24 mouse cellular contexts compared by ENCODE assay signal in genomic region chr12:25436220-25436911, GRCm38 (mm10).
DNase-seq lines count a peak whose midpoint lies in the region; ATAC-seq and TF ChIP-seq lines count a peak whose summit lies in the region.
"Had no signal": no experiment of that assay in that cellular context is flagged by ENCODE, and none has a peak within 500 bp of the region (broad histone marks: within the 10 kb centered on the region; RNA-seq: fewer than 3 reads in every experiment).

No protein-coding gene starts in this region.

- no peaks in the 10 kb centered on the region for H3K27me3 ChIP-seq in kidney, postnatal 0 days (ENCODE audit: insufficient read depth, low read length)
- no peaks in the 10 kb centered on the region for H3K27me3 ChIP-seq in kidney, embryonic 15.5 days
- H3K27me3 ChIP-seq in CH12.LX (replicated peaks): no peaks in the 10 kb centered on the region
- H3K27me3 ChIP-seq in limb, embryonic 14.5 days (ENCODE audit: control insufficient read depth, insufficient read depth, low read length): no peaks in the 10 kb centered on the region
- H3K27me3 ChIP-seq in liver, embryonic 11.5 days (replicated peaks; ENCODE audit: control insufficient read depth, insufficient read depth, low read length): no peaks in the 10 kb centered on the region
- H3K27me3 ChIP-seq: forebrain, embryonic 13.5 days; hindbrain, embryonic 13.5 days had no signal

- dilution Hi-C loops in CH12.LX (cut with MboI; ENCODE audit: extremely low pct_ligation_motif_present, extremely low pct_unique_long_range_greater_than_20kb, low sequenced_read_pairs): no loop called here

- H3K4me2 ChIP-seq in kidney, postnatal 0 days (ENCODE audit: low read length): no peak overlapping the region
- H3K4me2 ChIP-seq in kidney, embryonic 15.5 days: no peak overlapping the region
- peak overlapping the region; percentile 78 for H3K4me2 ChIP-seq in CH12.LX (ENCODE audit: insufficient read depth, low read depth, poor library complexity, severe bottlenecking)
- no peak overlapping the region for H3K4me2 ChIP-seq in limb, embryonic 14.5 days (replicated peaks; ENCODE audit: low read depth, low read length, severe bottlenecking)
- no peak overlapping the region for H3K4me2 ChIP-seq in liver, embryonic 11.5 days
- H3K4me2 ChIP-seq: forebrain, embryonic 13.5 days; heart, embryonic 11.5 days; hindbrain, embryonic 13.5 days had no signal

- TF ChIP-seq EP300 in CH12.LX (IDR thresholded peaks at IDR 0.05; ENCODE audit: low read length): peak; percentile 83

- in situ Hi-C loops in CH12.LX (cut with MboI; ENCODE audit: low pct_ligation_motif_present, low pct_unique_long_range_greater_than_20kb, low sequenced_read_pairs): loop anchor here (25.0 kb wide), 1 partner anchor 224 kb away; no protein-coding TSS in a partner anchor

- H3K79me2 ChIP-seq in CH12.LX (replicated peaks; ENCODE audit: control insufficient read depth, extremely low read depth, insufficient read depth, poor library complexity, severe bottlenecking): no peaks in the 10 kb centered on the region

- WGBS in kidney, postnatal 0 days: 62% methylated on average over 6 of the region's 6 CpGs
- 63% methylated on average over 6 of the region's 6 CpGs for WGBS in kidney, embryonic 15.5 days
- WGBS in limb, embryonic 14.5 days: 27% methylated on average over 6 of the region's 6 CpGs
- 86% methylated on average over 6 of the region's 6 CpGs for WGBS in liver, embryonic 11.5 days

- peak; percentile 3 for TF ChIP-seq RAD21 in CH12.LX (IDR thresholded peaks at IDR 0.05; ENCODE audit: low read depth, low read length)

- 0 out of 2 replicates have a peak, but pooled peaks cover 10% of the 10 kb centered on the region for H3K4me1 ChIP-seq in kidney, postnatal 0 days (replicated peaks; ENCODE audit: insufficient read depth, low read length)
- peaks cover 12% of the 10 kb centered on the region for H3K4me1 ChIP-seq in kidney, embryonic 15.5 days
- H3K4me1 ChIP-seq in CH12.LX (ENCODE audit: control insufficient read depth in 1 of 2, insufficient read depth in 2 of 2): peaks cover 29 to 78% of the 10 kb centered on the region in 2 experiments
- H3K4me1 ChIP-seq in limb, embryonic 14.5 days (ENCODE audit: control insufficient read depth, insufficient read depth, low read length): peaks cover 12% of the 10 kb centered on the region
- no peaks in the 10 kb centered on the region for H3K4me1 ChIP-seq in liver, embryonic 11.5 days (replicated peaks; ENCODE audit: control insufficient read depth, insufficient read depth, low read length)
- H3K4me1 ChIP-seq: forebrain, embryonic 13.5 days had no signal

- ATAC-seq in kidney, postnatal 0 days (replicated peaks; ENCODE audit: low FRiP score, low read depth): no peak
- ATAC-seq in kidney, embryonic 15.5 days (replicated peaks; ENCODE audit: low FRiP score): no peak
- peak; percentile 82 for ATAC-seq in limb, embryonic 14.5 days (ENCODE audit: low FRiP score, low read depth)
- no peak for ATAC-seq in liver, embryonic 11.5 days (replicated peaks; ENCODE audit: low FRiP score)
- ATAC-seq: forebrain, embryonic 13.5 days; forebrain, embryonic 16.5 days; hindbrain, embryonic 16.5 days; inflammation-experienced regulatory T-cells, adult 6 months; Patski had no signal

- no peak overlapping the region for H3K27ac ChIP-seq in kidney, postnatal 0 days
- no peak overlapping the region for H3K27ac ChIP-seq in kidney, embryonic 15.5 days
- peak overlapping the region; percentile 29; the same call in 1 of the 2 replicates for H3K27ac ChIP-seq in CH12.LX (ENCODE audit: insufficient read depth, low read depth)
- no peak overlapping the region for H3K27ac ChIP-seq in limb, embryonic 14.5 days (replicated peaks; ENCODE audit: low read depth, low read length)
- no peak overlapping the region for H3K27ac ChIP-seq in liver, embryonic 11.5 days (ENCODE audit: low read depth, low read length)
- H3K27ac ChIP-seq: forebrain, embryonic 10.5 days; forebrain, embryonic 13.5 days; hindbrain, embryonic 10.5 days; hindbrain, embryonic 13.5 days had no signal

- no peak overlapping the region for H3K4me3 ChIP-seq in kidney, postnatal 0 days (replicated peaks; ENCODE audit: low read depth, low read length)
- no peak overlapping the region for H3K4me3 ChIP-seq in kidney, embryonic 15.5 days (replicated peaks)
- no peak overlapping the region for H3K4me3 ChIP-seq in CH12.LX (replicated peaks in 1 of 3; ENCODE audit: low read depth in 2 of 3, low read length in 2 of 3, poor library complexity in 1 of 3)
- no peak overlapping the region for H3K4me3 ChIP-seq in limb, embryonic 14.5 days (replicated peaks; ENCODE audit: low read length)
- H3K4me3 ChIP-seq in liver, embryonic 11.5 days (ENCODE audit: low read depth, low read length): no peak overlapping the region
- H3K4me3 ChIP-seq: forebrain, embryonic 10.5 days; forebrain, embryonic 13.5 days; hindbrain, embryonic 10.5 days; hindbrain, embryonic 13.5 days had no signal

- peak; percentile 70 for TF ChIP-seq POLR2A in CH12.LX (IDR thresholded peaks at IDR 0.05; ENCODE audit: low read depth, low read length)
- no peak for TF ChIP-seq POLR2A in limb, embryonic 14.5 days (IDR thresholded peaks at IDR 0.05; ENCODE audit: borderline replicate concordance, extremely low read depth, insufficient read depth, insufficient read length)

- no peaks in the 10 kb centered on the region for H3K36me3 ChIP-seq in kidney, postnatal 0 days (ENCODE audit: insufficient read depth, low read length)
- H3K36me3 ChIP-seq in kidney, embryonic 15.5 days: no peaks in the 10 kb centered on the region
- no peaks in the 10 kb centered on the region for H3K36me3 ChIP-seq in CH12.LX (replicated peaks in 1 of 2; ENCODE audit: control insufficient read depth in 1 of 2, insufficient read depth in 1 of 2, low read length in 1 of 2)
- no peaks in the 10 kb centered on the region for H3K36me3 ChIP-seq in limb, embryonic 14.5 days (ENCODE audit: control insufficient read depth, insufficient read depth, low read length)
- no peaks in the 10 kb centered on the region for H3K36me3 ChIP-seq in liver, embryonic 11.5 days (ENCODE audit: control insufficient read depth, insufficient read depth, low read length)
- H3K36me3 ChIP-seq: forebrain, embryonic 10.5 days; G1E; hindbrain, embryonic 10.5 days; hindbrain, embryonic 13.5 days had no signal

- DNase-seq in kidney, postnatal 0 days (ENCODE audit: low spot score): peak; percentile 48
- DNase-seq in A20 (ENCODE audit: low read depth, low spot score): peak; percentile 70
- DNase-seq in CH12.LX (ENCODE audit: extremely low read depth): peak; percentile 82
- DNase-seq in limb, embryonic 14.5 days (ENCODE audit: low spot score): peak; percentile 39
- no peak for DNase-seq in lung, postnatal 36 days
- DNase-seq in liver, embryonic 11.5 days (ENCODE audit: low spot score): no peak
- DNase-seq: adrenal gland, postnatal 10 days; cerebellum, adult 11 months; cerebellum, adult 2 months; cerebellum, adult 9-11 months; cerebellum, postnatal 25 days; gastrocnemius, postnatal 10 days; gastrocnemius, postnatal 36 days had no signal

- no peak for TF ChIP-seq CTCF in kidney, postnatal 0 days (IDR thresholded peaks at IDR 0.05; ENCODE audit: low read depth)
- TF ChIP-seq CTCF in CH12.LX (conservative IDR thresholded peaks at IDR 0.05 in 1 of 2, IDR thresholded peaks at IDR 0.05 in 1 of 2; ENCODE audit: low read depth in 2 of 2, low read length in 2 of 2): no peak

- H3K9ac ChIP-seq in kidney, postnatal 0 days (ENCODE audit: low read depth, low read length): no peak overlapping the region
- no peak overlapping the region for H3K9ac ChIP-seq in kidney, embryonic 15.5 days
- no peak overlapping the region for H3K9ac ChIP-seq in CH12.LX (ENCODE audit: insufficient read depth, low read depth)
- H3K9ac ChIP-seq in limb, embryonic 14.5 days (ENCODE audit: low read depth, low read length, severe bottlenecking): no peak overlapping the region
- no peak overlapping the region for H3K9ac ChIP-seq in liver, embryonic 11.5 days (ENCODE audit: low read depth, low read length)
- H3K9ac ChIP-seq: forebrain, embryonic 13.5 days; hindbrain, embryonic 13.5 days had no signal

- H3K9me3 ChIP-seq in kidney, postnatal 0 days (replicated peaks; ENCODE audit: low read length): no peaks in the 10 kb centered on the region
- H3K9me3 ChIP-seq in kidney, embryonic 15.5 days (replicated peaks): no peaks in the 10 kb centered on the region
- no peaks in the 10 kb centered on the region for H3K9me3 ChIP-seq in CH12.LX (replicated peaks; ENCODE audit: low read length)
- no peaks in the 10 kb centered on the region for H3K9me3 ChIP-seq in limb, embryonic 14.5 days (ENCODE audit: control insufficient read depth, low read length)
- no peaks in the 10 kb centered on the region for H3K9me3 ChIP-seq in liver, embryonic 11.5 days (ENCODE audit: control insufficient read depth, low read length)
- H3K9me3 ChIP-seq: forebrain, embryonic 10.5 days; forebrain, embryonic 13.5 days; hindbrain, embryonic 10.5 days; hindbrain, embryonic 13.5 days had no signal

TF ChIP-seq in CH12.LX, 34 proteins besides CTCF, POLR2A, EP300 and RAD21 (continues in another document):
- no peak; the same call in 1 of the 2 replicates for TF ChIP-seq SMC3 (IDR thresholded peaks at IDR 0.05; ENCODE audit: low read depth, low read length)
- TF ChIP-seq CHD1 (IDR thresholded peaks at IDR 0.05; ENCODE audit: low read depth, low read length): no peak
- no peak for TF ChIP-seq ZKSCAN1 (IDR thresholded peaks at IDR 0.05; ENCODE audit: borderline replicate concordance, low read depth, low read length)
- peak; percentile 85 for TF ChIP-seq TCF12 (IDR thresholded peaks at IDR 0.05; ENCODE audit: low read depth, low read length)
- TF ChIP-seq USF2 (conservative IDR thresholded peaks at IDR 0.05; ENCODE audit: low read depth, low read length): peak; percentile 29; the same call in 1 of the 2 replicates
- 0 out of 2 replicates have a peak, but pooled peaks have one; percentile 0 for TF ChIP-seq MAFK (IDR thresholded peaks at IDR 0.05; ENCODE audit: insufficient replicate concordance, low read length)
- no peak for TF ChIP-seq HCFC1 (IDR thresholded peaks at IDR 0.05; ENCODE audit: low read depth, low read length)
- peak; percentile 77 for TF ChIP-seq TBP (conservative IDR thresholded peaks at IDR 0.05; ENCODE audit: low read depth, low read length)
- TF ChIP-seq MAX (IDR thresholded peaks at IDR 0.05; ENCODE audit: low read length): 0 out of 2 replicates have a peak, but pooled peaks have one; percentile 19
- peak; percentile 44 for TF ChIP-seq IRF4 (IDR thresholded peaks at IDR 0.05; ENCODE audit: low read depth, low read length)
- TF ChIP-seq ELF1 (IDR thresholded peaks at IDR 0.05; ENCODE audit: low read depth, low read length): no peak
- TF ChIP-seq MYC (IDR thresholded peaks at IDR 0.05; ENCODE audit: low read depth, low read length): no peak
- peak; percentile 61 for TF ChIP-seq NELFE (IDR thresholded peaks at IDR 0.05; ENCODE audit: low read depth, low read length)
- peak; percentile 19; the same call in 1 of the 2 replicates for TF ChIP-seq SIN3A (IDR thresholded peaks at IDR 0.05; ENCODE audit: low read length)
- TF ChIP-seq MAZ (IDR thresholded peaks at IDR 0.05; ENCODE audit: low read depth, low read length): 0 out of 2 replicates have a peak, but pooled peaks have one; percentile 23
- TF ChIP-seq POLR2AphosphoS2 (IDR thresholded peaks at IDR 0.05; ENCODE audit: low read depth, low read length): no peak

Comparison
In these comparisons a context has a peak if more than half of its experiments do, and no peak if none do; other contexts are left out.
1. DNase-seq: peak in kidney, postnatal 0 days (single experiment), A20 (single experiment), CH12.LX (single experiment) and limb, embryonic 14.5 days (single experiment); none in lung, postnatal 36 days (single experiment) and liver, embryonic 11.5 days (single experiment).